Mouse (Mus musculus): ENCODE measurements around the gene Gna11.

Gene Gna11

GRCm38 (mm10) chr10:81545161-81545747 lies at the start of gene Gna11:
Gene Gna11, minus strand, starts transcription at chr10:81545190.
- DNase-seq (ENCODE audit: low spot score in 2 of 2): peak; percentile 100

GRCm38 (mm10) chr10:81593935-81594334 lies 48.9 kb upstream of the Gna11 start:
- no peak for DNase-seq (ENCODE audit: low spot score in 2 of 2)

DNA sequence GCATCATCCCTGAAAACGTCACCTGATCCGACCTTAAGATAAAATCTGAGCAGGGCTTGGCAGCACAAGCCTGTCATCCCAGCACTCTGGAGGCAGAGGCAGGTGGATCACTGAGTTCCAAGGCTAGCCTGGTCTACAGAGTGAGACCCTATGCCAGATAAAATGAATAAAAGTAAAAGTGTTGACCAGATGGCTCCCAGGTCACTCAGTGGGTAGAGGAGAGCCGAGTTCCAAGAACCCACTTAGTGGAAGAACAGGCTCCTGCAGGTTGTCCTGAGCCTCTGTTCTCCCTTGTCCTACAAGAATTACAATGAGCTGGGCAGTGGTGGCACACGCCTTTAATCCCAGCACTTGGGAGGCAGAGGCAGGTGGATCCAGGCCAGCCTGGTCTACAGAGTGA lies 48.2 kb upstream of the Gna11 start:
- DNase-seq (ENCODE audit: low spot score in 2 of 2): no peak

DNA sequence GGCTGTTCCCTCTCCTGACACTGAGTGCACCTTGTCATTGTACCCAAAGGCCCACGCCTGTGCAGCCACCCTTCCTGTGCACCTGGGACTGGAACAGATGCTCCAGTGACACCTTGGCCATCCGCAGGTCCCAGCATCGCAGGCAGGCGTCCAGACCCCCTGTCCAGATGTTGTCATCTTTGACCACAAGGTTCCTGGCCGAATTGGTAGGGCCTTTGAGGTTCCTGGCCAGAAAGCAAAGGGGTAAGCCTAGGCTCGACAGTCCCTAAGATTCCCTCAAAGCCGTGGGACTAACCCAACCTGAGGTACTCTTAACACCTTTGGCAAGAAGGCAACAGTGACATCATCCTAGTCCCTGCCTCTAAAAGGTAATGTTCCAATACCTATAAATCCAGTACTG lies 47.6 kb upstream of the Gna11 start:
- DNase-seq (ENCODE audit: low spot score in 2 of 2): no peak

DNA sequence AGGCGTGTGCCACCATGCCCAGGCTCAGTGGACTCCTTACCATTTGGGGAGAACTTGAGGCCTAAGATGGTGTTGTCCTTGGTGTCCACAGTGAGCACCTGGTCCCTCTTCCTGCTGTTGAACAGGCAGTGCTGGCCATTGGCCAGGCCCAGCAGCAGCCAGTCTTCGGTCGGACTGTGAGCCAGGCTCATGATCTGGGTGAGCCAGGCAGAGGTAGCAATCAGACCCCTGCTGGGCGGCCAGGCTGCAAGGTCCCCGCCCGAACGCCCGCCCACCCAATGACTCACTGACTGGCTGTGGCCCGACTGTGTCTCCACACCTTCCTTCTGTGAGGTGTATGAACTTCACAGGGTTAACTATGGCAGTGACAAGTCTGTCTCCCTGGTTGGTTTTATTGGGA lies 46.9 kb upstream of the Gna11 start:
- no peak for DNase-seq (ENCODE audit: low spot score in 2 of 2)

GRCm38 (mm10) chr10:81588739-81589138 lies 43.7 kb upstream of the Gna11 start:
- DNase-seq (ENCODE audit: low spot score in 2 of 2): no peak

GRCm38 (mm10) chr10:81583347-81583746 lies 38.4 kb upstream of the Gna11 start:
- no peak for DNase-seq (ENCODE audit: low spot score in 2 of 2)

GRCm38 (mm10) chr10:81580441-81581070 lies 35.6 kb upstream of the Gna11 start:
- no peak for DNase-seq (ENCODE audit: low spot score in 2 of 2)

- DNase-seq (ENCODE audit: low spot score in 2 of 2): no peak
Measured at GRCm38 (mm10) chr10:81579967-81580366, 35.0 kb upstream of the Gna11 start.

GRCm38 (mm10) chr10:81575695-81576094 lies 30.7 kb upstream of the Gna11 start:
- no peak for DNase-seq (ENCODE audit: low spot score in 2 of 2)

DNA sequence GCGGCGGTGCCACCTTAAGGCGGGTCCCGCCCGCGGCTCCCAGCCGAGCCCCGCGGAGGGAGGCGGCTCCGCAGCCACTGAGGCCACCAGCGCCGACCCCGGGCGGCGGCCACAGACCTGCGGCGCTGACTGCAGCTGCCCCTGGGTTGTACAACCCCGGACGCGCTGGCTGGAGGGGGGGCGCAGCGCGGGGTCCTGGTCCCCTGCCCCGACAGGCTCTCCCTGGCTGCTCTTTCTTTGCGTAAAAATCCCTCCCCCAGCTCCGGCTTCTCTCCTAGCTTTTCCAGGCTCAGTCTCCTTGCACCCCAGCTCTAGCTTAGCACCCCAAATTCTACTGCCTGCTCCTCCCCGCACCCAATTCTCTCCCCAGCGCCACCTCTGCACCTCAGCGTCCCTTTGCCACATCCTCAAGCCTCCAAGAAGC lies 30.2 kb upstream of the Gna11 start:
- peak; percentile 41 to 43 for DNase-seq (ENCODE audit: low spot score in 2 of 2)

DNA sequence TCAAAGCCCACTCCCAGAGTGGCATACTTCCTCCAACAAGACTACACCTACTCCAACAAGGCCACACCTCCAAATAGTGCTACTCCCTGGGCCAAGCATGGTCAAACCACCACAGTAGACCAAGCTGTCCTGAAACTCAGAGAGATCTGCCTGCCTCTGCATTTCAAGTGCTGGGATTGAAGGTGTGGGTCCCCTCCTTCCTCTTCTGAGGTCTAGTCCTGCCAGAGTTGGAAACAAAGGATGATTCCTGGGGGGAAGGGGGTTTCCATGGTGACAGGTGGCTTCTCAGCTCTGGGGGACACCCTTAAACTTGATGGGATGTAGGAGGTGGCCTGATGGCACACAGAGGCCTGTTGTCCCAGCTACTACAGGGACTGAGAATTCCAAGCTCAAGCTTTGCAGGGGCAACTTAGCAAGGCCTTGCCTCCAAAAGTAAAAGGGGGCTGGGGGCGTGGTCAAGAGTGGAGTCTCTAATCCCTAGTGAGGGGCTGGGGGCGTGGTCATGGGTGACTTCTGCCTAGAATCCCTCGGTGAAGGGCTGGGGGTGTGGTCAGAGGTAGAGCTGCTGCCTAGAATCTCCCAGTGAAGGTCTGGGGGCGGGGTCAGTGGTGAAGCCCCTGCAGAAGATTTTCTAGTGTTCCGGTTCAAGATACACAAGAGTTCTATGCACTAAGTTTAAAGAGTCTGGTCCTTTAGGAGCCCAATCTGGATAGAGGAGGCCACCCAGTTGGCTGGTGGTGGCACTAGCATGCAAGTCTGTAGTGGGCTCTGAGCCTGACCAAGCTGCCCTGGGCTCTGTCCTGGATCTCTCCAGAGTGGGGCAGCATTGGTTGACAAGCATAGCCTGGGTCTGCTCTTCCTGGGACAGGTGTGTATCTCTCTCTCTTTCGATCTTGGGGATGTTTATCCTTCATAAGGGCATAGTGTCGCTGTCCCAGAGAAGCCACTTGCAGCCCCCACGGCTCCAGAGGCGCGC lies 29.4 kb upstream of the Gna11 start, which contains the start of gene Tle2:
Tle2 (plus strand) TSS at position 481 of the 976 bp plus-strand sequence.
- no peak for DNase-seq (ENCODE audit: low spot score in 2 of 2)

DNA sequence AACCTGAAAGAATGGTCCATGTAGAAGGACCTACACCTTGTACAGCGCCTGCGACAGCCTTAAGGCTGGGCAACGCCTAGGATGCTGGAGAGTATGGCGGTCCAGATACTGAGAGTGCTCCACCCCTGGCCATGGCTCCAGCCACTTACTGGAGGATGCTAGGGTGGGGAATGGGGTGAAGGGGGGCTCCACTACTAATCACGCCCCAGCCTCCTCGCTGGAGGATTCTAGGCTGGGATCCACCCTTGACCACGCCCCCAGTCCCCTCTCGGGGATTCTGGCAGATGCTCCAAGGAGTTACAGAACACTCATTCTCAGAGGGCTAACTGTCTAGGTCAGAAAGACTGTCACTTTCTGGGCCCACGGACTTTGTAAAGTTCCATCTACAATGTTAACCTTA lies 28.0 kb upstream of the Gna11 start:
- DNase-seq (ENCODE audit: low spot score in 2 of 2): peak; percentile 38 to 68

GRCm38 (mm10) chr10:81572133-81572671 lies 27.2 kb upstream of the Gna11 start:
- no peak for DNase-seq (ENCODE audit: low spot score in 2 of 2)

DNA sequence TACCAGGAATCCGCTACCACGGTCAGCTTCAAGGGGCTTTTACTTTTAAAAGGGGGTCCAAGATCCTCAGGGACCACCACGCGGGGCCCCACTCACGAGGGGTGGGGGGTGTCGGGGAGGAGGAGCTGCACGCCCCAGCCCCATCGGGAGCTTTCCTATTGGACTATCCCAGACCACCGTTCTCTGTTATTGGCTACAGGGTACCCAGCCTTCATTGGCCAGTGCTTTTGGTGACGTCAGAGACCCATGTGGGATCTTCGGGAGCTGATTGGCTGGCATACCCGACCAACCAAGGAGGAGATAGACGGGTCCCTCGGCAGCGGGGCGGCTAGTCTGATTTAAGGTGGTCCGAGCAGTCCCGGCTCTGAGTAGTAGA lies 26.5 kb upstream of the Gna11 start:
- DNase-seq (ENCODE audit: low spot score in 2 of 2): peak; percentile 97 to 99

GRCm38 (mm10) chr10:81570831-81571500 lies 26.0 kb upstream of the Gna11 start:
- DNase-seq (ENCODE audit: low spot score in 2 of 2): peak; percentile 86 to 92

DNA sequence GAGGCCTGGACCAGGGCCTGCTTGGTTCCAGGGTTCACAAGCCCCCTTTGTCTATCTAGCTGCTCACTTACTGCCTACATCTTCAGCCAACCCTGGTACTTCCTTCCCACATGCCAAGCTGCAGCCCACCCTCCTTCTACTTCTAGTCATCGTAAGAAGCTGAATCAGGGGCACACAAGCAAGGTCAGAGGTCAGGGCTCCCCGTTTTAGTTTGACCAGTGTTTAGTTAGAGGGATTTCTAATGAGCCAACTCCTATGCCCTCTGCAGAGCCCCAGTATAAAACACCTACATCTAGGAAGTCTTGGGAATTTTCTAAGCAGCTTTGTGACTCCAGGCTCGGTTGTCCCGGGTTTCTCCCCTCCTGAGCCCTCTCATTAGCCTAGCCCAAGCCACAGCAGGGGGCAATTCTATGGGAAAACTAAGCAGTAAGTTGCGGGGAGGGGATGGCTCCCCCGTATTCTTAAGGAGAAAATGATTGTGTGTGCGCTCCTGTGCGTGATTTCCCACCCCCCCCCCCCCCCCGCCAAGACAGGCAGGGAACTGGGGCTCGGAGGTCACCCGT lies 25.3 kb upstream of the Gna11 start:
- no peak for DNase-seq (ENCODE audit: low spot score in 2 of 2)

- no peak for DNase-seq (ENCODE audit: low spot score in 2 of 2)
Measured at GRCm38 (mm10) chr10:81569507-81570237, 24.7 kb upstream of the Gna11 start.

GRCm38 (mm10) chr10:81568381-81569191 lies 23.6 kb upstream of the Gna11 start:
- no peak for DNase-seq (ENCODE audit: low spot score in 2 of 2)

Data from urinary bladder, postnatal 36 days (tissue).